Mouse (Mus musculus) midbrain, embryonic 11.5 days (tissue): Measurements from ENCODE around the gene Hormad2. TPM values are rescaled to one million over a fixed set of nuclear protein-coding genes. Genes with fewer than 3 reads are reported as not detected.

ENCODE experiments used
- ATAC-seq: fragments of 200-750 bp; cut with Nextera tagmentation; 2 replicates; pipeline ENCODE4 v1.8.0; 2017; ENCODE audit warnings: moderate TSS enrichment, moderate library complexity; ENCODE audit not compliant: low FRiP score
- DNase-seq: peaks from one replicate; pipeline ENCODE4 v3.0.0; 2015; ENCODE audit warnings: low spot score; ENCODE audit errors: missing footprints
- H3K27ac ChIP-seq: fragments of 300-500 bp; sonication (generic); 2 replicates; pipeline ENCODE4 v1.5.1; 2014; ENCODE audit warnings: low read depth, low read length
- H3K27me3 ChIP-seq: fragments of 300-500 bp; sonication (generic); 2 replicates; pipeline ENCODE4 v1.6.1; 2014; ENCODE audit warnings: mild to moderate bottlenecking, low read length, moderate library complexity, mixed read lengths; ENCODE audit not compliant: control insufficient read depth, insufficient read depth
- H3K36me3 ChIP-seq: fragments of 300-500 bp; sonication (generic); 2 replicates; pipeline ENCODE4 v1.6.1; 2014; ENCODE audit warnings: mild to moderate bottlenecking, low read length, moderate library complexity, mixed read lengths; ENCODE audit not compliant: control insufficient read depth, insufficient read depth
- H3K4me1 ChIP-seq: fragments of 300-500 bp; sonication (generic); 2 replicates; pipeline ENCODE4 v1.6.1; 2014; ENCODE audit warnings: low read length; ENCODE audit not compliant: control insufficient read depth, insufficient read depth
- H3K4me2 ChIP-seq: fragments of 300-500 bp; sonication (generic); 2 replicates; pipeline ENCODE4 v1.6.1; 2014; ENCODE audit warnings: mild to moderate bottlenecking, moderate library complexity
- H3K4me3 ChIP-seq: fragments of 300-500 bp; sonication (generic); 2 replicates; pipeline ENCODE4 v1.5.1; 2014; ENCODE audit warnings: low read depth, low read length
- H3K9ac ChIP-seq: fragments of 300-500 bp; sonication (generic); 2 replicates; pipeline ENCODE4 v1.6.1; 2014; ENCODE audit warnings: low read length
- H3K9me3 ChIP-seq: fragments of 300-500 bp; sonication (generic); 2 replicates; pipeline ENCODE4 v1.6.1; 2016; ENCODE audit warnings: low read length; ENCODE audit not compliant: control insufficient read depth
- WGBS: fragments of 180-500 bp; shearing (Covaris S2); extraction: QIAGEN DNeasy Blood & Tissue Kit; methylation state at CpG from one replicate; pipeline ENCODE4 v1.1.7; 2014; 5-methylcytosine and 5-hydroxymethylcytosine counted together
- polyA plus RNA-seq: library from polyadenylated mRNA; unstranded; fragments of >200 nt; fragmentation: Nextera tagmentation; extraction: Ambion mirVana; gene quantifications from 2 replicates; pipeline ENCODE4 v1.2.1, GENCODE M21; 2014

The Hormad2 gene
- polyA plus RNA-seq, 1 experiment from 2014 or later: 0.07 TPM

- Histone ChIP-seq H3K4me3 (no peak overlapping the region), H3K4me1 (no peaks in the 10 kb centered on the region), H3K9me3 (no peaks in the 10 kb centered on the region), H3K9ac (no peak overlapping the region), H3K36me3 (no peaks in the 10 kb centered on the region), H3K4me2 (no peak overlapping the region), H3K27ac (no peak overlapping the region), H3K27me3 (no peaks in the 10 kb centered on the region)
- DNase-seq (no peak), ATAC-seq (no peak)
- WGBS: 93% methylated on average over 3 of the region's 3 CpGs
Measured at GRCm38 (mm10) chr11:4318011-4318410, 122.9 kb downstream of the Hormad2 start.

GRCm38 (mm10) chr11:4317287-4317686, 123.6 kb downstream of the Hormad2 start:
- H3K9ac ChIP-seq: no peak overlapping the region
- no peak overlapping the region for H3K4me2 ChIP-seq
- H3K36me3 ChIP-seq: no peaks in the 10 kb centered on the region
- no peak for DNase-seq
- H3K4me1 ChIP-seq: no peaks in the 10 kb centered on the region
- ATAC-seq: no peak
- no peak overlapping the region for H3K27ac ChIP-seq
- H3K4me3 ChIP-seq: no peak overlapping the region
- H3K9me3 ChIP-seq: no peaks in the 10 kb centered on the region
- H3K27me3 ChIP-seq: no peaks in the 10 kb centered on the region
- WGBS: 61% methylated on average over 5 of the region's 5 CpGs

- no peaks in the 10 kb centered on the region for H3K36me3 ChIP-seq
- no peak for DNase-seq
- no peak overlapping the region for H3K4me3 ChIP-seq
- 82% methylated on average over 4 of the region's 4 CpGs for WGBS
- no peak for ATAC-seq
- no peak overlapping the region for H3K4me2 ChIP-seq
- no peak overlapping the region for H3K27ac ChIP-seq
- H3K9ac ChIP-seq: no peak overlapping the region
- H3K9me3 ChIP-seq: no peaks in the 10 kb centered on the region
- no peaks in the 10 kb centered on the region for H3K4me1 ChIP-seq
- no peaks in the 10 kb centered on the region for H3K27me3 ChIP-seq
Measured at GRCm38 (mm10) chr11:4312180-4312579, 128.7 kb downstream of the Hormad2 start.

- WGBS: 84% methylated on average over 4 of the region's 4 CpGs
- ATAC-seq (no peak), DNase-seq (no peak)
- H3K4me2 ChIP-seq: no peak overlapping the region
- no peak overlapping the region for H3K9ac ChIP-seq
- H3K27me3 ChIP-seq: no peaks in the 10 kb centered on the region
- H3K9me3 ChIP-seq: no peaks in the 10 kb centered on the region
- no peak overlapping the region for H3K27ac ChIP-seq
- H3K4me1 ChIP-seq: no peaks in the 10 kb centered on the region
- no peak overlapping the region for H3K4me3 ChIP-seq
- no peaks in the 10 kb centered on the region for H3K36me3 ChIP-seq
Measured at GRCm38 (mm10) chr11:4310324-4310723, 130.6 kb downstream of the Hormad2 start.

- WGBS: 90% methylated on average over 4 of the region's 4 CpGs
- H3K27me3 ChIP-seq: no peaks in the 10 kb centered on the region
- no peak overlapping the region for H3K4me2 ChIP-seq
- ATAC-seq: no peak
- H3K27ac ChIP-seq: no peak overlapping the region
- no peak overlapping the region for H3K9ac ChIP-seq
- no peak overlapping the region for H3K4me3 ChIP-seq
- no peak for DNase-seq
- no peaks in the 10 kb centered on the region for H3K9me3 ChIP-seq
- no peaks in the 10 kb centered on the region for H3K36me3 ChIP-seq
- no peaks in the 10 kb centered on the region for H3K4me1 ChIP-seq
Measured at GRCm38 (mm10) chr11:4309613-4310012, 131.3 kb downstream of the Hormad2 start.

- H3K9me3 ChIP-seq: no peaks in the 10 kb centered on the region
- H3K27me3 ChIP-seq: no peaks in the 10 kb centered on the region
- peak overlapping the region; percentile 8; the same call in 1 of the 2 replicates for H3K4me2 ChIP-seq
- ATAC-seq: no peak
- H3K36me3 ChIP-seq: no peaks in the 10 kb centered on the region
- 48% methylated on average over 25 of the region's 25 CpGs for WGBS
- peak; percentile 94 for DNase-seq
- no peak overlapping the region for H3K27ac ChIP-seq
- no peak overlapping the region for H3K4me3 ChIP-seq
- no peaks in the 10 kb centered on the region for H3K4me1 ChIP-seq
- H3K9ac ChIP-seq: peak overlapping the region; percentile 34; the same call in 1 of the 2 replicates
Measured at GRCm38 (mm10) chr11:4308514-4309450, 132.1 kb downstream of the Hormad2 start.

GRCm38 (mm10) chr11:4308060-4308513, 132.8 kb downstream of the Hormad2 start:
- DNase-seq: no peak
- H3K4me1 ChIP-seq: no peaks in the 10 kb centered on the region
- no peak overlapping the region for H3K9ac ChIP-seq
- H3K36me3 ChIP-seq: no peaks in the 10 kb centered on the region
- H3K4me3 ChIP-seq: no peak overlapping the region
- H3K9me3 ChIP-seq: no peaks in the 10 kb centered on the region
- no peaks in the 10 kb centered on the region for H3K27me3 ChIP-seq
- H3K4me2 ChIP-seq: no peak overlapping the region
- WGBS: 10% methylated on average over 6 of the region's 6 CpGs
- no peak overlapping the region for H3K27ac ChIP-seq
- no peak for ATAC-seq

GRCm38 (mm10) chr11:4306086-4306485, 134.8 kb downstream of the Hormad2 start:
- 66% methylated on average over 2 of the region's 2 CpGs for WGBS
- Histone ChIP-seq H3K9me3 (no peaks in the 10 kb centered on the region), H3K9ac (no peak overlapping the region), H3K4me3 (no peak overlapping the region), H3K4me2 (no peak overlapping the region), H3K36me3 (no peaks in the 10 kb centered on the region), H3K4me1 (peaks cover 4% of the 10 kb centered on the region; the same call in 1 of the 2 replicates), H3K27me3 (no peaks in the 10 kb centered on the region), H3K27ac (no peak overlapping the region)
- DNase-seq: no peak
- ATAC-seq: no peak

- Histone ChIP-seq H3K4me2 (no peak overlapping the region), H3K27ac (no peak overlapping the region), H3K36me3 (no peaks in the 10 kb centered on the region), H3K9me3 (no peaks in the 10 kb centered on the region), H3K4me3 (no peak overlapping the region), H3K9ac (no peak overlapping the region), H3K4me1 (peaks cover 4% of the 10 kb centered on the region; the same call in 1 of the 2 replicates), H3K27me3 (no peaks in the 10 kb centered on the region)
- DNase-seq (no peak), ATAC-seq (no peak)
- 89% methylated on average over 4 of the region's 4 CpGs for WGBS
Measured at GRCm38 (mm10) chr11:4305090-4305489, 135.8 kb downstream of the Hormad2 start.
